Mouse (Mus musculus) brain, embryonic 18.5 days (tissue): ENCODE data around the gene Fam214b.
A peak's percentile ranks its signal among the peaks of the same experiment; 100 is the strongest.

Experiments
- DNase-seq: peaks from one replicate; pipeline ENCODE4 v3.0.0-alpha.2; 2012; ENCODE audit warnings: low read depth, low spot score

The Fam214b gene

DNA sequence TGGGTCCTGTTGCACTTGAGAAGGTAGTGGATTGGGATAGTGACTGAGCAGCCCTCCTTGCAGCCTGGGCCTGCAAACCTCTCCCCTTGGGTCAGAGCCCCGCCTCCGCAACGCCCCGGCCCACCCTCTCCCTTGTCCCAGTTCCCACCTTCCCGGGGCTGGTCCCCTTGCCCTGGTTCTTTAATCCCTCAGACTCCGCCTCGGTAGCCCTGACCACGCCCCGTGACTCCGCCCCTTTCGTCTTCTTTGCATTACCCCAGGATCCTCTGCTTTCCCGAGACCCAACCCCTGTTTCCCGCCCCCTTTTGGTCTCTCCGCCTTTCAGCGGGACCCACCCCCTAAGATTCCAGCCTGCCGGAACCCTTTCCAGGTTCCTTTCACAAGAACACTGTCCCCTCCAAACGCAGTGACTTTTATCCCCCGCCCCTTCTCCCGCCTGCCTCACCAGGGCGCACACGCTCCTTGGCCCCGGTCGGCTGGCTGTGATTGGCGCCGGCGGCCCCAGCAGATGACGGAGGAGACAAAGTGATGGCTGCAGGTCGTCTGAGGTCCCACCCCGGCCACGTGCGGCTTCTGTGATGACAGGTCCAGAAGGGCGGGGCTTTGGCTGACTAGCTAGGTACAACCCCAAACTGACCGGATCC is at the start of gene Fam214b:
Gene Fam214b, minus strand, starts transcription at position 562 of the 644 bp plus-strand sequence.
- peak; percentile 93 for DNase-seq

DNA sequence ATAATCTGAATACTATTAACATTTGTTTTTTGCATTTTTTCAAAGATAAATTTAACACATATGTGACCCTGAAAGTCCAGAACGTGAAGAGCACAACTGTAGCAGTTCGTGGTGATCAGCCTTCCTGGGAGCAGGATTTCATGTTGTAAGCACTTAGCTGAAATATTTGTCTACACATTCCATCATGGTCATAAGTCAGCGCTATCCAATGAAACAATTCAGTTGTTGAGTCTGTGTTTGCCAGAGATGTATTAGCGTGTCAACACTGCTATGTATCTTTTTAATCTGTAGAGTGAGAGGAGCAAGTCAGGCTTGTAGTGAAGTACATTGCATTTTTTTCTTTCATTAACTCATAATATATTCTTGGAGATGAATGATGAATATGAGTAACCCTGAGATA is 45.2 kb upstream of the Fam214b start:
- DNase-seq: no peak

DNA sequence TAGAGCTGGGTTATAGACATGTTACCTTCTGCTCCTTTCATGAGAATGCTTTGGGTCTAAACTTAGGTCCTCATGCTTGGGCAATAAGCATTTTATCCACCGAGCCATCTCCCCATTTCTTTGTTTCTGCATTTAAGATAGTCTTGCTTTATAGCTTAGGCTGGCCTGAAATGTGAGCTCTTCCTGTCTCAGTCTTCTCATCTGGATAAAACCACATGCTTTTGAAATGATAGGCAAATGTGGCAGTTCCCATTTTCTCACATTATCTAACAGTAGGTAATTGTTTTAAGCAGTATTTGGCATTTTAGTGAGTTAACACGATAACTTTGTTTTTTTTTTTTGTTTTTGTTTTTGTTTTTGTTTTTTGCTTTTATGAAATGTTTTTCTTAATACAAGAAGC is 43.9 kb upstream of the Fam214b start:
- DNase-seq: no peak

DNA sequence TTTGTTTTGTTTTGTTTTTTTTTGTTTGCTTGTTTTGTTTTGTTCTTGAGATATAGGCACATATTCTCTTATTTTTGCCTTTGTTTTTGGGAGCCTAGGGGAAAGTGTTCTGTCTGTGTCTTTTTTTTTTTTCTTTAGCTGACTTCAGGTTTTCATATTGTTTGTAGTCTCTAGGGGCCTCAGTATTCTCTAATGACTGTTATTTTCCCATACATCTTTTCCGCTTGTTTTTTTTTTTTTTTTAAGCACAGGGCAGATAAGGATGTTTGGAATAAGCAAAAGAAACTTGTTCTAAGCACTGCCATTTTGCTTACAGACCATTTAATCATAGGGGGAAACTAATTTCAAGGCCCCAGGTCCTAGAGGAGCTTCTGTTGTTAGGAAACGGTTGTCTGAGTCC is 36.4 kb upstream of the Fam214b start:
- DNase-seq: no peak

DNA sequence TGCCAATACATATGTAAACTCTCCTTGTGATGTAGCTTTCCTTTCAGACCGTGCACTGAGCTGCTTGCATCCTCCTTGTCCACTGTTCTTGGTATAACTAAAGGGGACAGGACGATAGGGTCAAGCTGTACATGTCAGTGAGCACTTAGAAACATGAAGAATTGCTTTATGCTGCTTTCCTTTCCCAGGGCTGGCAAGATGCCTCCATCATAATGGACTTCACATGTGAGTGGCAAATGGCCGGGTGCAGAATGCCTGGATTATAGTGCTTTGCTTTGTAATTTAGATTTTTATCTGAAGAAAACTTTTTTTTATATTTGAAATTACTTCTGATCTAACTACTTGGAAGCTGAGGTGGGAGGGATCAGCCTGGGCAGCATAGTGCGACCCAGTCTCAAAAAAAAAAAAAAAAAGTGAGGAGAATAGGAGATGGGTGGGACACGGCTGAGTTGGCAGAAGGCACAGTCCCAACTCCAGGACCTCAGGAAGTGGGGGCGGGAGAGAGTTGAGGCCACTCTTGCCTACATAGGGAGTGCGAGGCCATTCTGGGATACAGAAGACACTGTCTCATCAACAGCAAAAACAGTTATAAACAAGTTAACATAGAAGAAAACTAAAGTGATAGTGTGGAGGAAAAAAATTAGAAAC is 32.2 kb upstream of the Fam214b start:
- DNase-seq: no peak

DNA sequence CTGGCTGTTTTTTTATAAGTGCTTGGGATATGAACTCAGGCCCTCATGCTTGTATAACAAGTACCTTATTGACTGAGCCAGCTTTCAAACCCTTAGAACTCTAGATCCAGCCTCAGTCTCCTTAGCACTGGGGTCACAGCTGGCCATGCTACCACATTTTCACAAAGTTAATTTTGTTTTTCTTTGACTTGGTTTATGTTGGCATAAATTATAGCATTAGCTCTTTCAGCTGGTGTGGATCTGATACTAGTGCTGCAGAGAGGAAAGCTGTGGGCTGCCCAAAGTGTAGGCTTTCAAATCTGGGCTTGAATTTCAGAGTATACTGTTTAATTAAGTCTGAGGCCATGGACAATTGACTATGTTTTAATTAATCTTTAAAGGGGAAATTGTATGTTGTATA is 28.9 kb upstream of the Fam214b start:
- DNase-seq: no peak

DNA sequence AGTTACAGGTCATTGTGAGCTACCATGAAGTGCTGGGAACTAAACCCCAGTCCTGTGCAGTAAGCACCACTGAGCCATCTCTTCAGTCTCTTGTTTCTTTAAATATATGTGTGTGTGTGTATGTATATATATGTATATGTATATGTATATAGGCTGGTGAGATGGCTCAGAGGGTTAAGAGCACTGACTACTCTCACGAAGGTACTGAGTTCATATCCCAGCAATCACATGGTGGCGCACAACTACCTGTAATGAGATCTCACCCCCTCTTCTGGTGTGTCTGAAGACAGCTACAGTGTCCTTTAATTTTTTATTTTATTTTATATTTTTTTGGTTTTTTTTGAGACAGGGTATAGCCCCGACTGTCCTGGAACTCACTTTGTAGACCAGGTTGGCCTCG is 19.5 kb upstream of the Fam214b start:
- DNase-seq: no peak

DNA sequence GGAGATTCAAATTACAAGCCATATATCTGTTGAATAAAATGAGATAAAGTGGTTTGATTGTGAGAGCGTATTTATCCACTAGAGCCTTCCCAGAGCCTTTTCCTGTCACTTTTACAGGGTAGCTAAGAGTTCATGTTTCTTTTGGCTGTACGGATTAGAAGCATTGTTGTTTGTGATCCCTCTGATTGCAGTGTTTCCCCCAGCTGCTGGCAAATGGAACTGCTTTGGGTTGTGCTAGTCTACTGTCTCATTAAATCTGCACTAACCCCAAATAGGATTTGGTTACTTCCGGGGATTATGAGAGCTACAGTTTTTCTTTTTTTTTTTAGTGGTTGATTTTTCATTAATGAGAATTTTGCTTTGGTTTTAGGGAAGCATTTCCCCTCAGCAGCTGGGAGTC is 14.3 kb upstream of the Fam214b start:
- DNase-seq: no peak

DNA sequence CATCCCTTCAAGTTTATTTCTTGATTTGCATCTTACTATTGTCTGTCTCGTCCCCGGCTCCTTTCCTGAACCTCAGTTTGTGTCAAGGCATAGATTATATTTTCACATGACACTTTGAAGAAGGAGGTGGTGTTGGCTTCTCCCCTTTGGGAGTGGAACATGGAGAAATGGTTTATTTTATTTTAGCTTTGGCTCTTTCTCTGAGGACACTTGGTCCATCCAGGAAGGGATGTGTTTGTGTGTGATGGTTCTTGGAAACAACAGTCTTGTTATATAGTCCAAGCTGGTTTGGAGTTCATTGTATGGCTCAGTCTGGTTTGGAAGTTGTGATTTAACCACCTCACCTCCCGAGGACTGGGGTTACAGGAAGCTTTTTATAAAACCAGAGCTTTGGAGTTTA is 13.7 kb upstream of the Fam214b start:
- no peak for DNase-seq

DNA sequence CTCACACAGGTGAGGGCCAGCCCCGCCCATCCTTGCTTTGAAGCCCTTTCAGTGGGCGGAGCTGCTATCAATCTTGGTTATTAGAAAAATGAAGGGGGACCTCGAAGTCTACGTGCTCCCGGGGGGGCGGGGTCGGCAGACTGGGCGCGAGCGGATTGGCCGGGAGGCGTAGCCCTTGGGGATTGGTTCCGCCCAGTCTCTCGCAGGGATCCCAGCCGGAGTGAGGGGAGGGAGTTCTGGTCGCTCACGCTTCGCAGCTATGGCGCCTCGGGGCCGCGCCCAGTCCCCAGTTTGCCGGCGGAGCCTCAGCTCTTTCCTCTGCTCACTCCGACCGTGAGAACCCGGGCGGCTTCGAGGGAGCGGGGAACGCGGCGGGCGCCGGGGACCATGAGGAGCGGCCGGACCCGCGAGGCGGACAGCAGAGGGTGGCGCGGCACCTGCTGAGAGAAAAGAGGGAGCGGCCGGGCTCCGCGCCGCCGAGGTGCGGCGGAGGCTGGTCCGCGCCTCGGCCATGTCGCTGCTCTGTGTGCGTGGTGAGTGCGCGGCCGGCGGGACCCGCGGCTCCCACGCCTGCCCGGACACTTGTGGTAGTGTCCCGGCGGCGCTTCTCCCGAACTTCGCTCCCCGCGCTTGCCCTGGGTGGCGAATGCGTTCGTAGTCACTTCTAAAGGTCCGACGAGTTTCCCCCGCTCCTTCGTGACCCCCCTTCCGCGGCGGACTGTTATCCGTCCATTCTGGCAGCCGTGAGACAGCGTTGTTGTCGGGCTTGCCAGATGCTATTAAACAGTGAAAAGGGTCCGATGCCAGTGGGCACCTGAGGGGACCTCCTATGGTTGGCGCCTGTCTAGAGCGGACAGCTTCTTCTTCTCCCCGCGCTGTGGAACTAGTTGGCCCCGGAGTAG is 13.0 kb upstream of the Fam214b start, which contains the start of gene Unc13b:
Gene Unc13b, plus strand, starts transcription at position 201 of the 902 bp plus-strand sequence.
- peak; percentile 89 for DNase-seq

DNA sequence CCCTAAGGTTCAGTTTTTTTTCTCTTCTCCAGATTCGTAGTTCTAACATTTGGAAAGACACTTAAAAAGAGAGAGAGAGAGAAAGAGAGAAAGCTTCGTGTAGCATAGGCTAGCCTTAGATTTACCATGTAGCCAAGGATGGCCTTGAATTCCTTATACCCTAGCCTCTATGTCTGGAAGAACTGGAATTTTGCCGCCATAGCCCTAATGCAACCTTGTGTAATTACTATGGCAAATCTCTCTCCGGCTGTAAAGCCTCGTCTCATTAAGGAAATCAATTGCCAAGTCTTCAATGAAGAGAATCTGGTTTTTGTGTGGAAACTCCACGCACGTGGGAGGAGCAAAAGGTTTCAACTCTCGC is 12.4 kb upstream of the Fam214b start:
- DNase-seq: no peak

DNA sequence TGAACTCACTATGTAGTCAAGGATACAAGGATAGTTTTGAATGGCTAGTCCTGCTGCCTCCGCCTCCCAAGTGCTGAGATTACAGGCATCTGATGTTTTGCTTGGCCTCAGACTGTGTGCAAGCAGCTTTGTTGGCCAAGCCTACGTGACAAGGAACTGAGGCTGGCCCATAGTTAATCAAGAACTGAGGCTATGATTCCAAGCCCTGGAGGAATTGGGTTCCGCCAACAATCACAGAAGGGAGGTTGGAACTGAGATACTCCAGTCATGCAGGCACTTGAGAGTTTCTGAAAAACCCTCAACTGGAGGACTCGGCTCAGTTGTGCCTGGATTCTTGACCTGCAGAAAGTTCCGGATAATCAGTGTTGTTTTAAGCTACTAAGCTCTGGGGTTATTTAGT is 11.6 kb upstream of the Fam214b start:
- no peak for DNase-seq

DNA sequence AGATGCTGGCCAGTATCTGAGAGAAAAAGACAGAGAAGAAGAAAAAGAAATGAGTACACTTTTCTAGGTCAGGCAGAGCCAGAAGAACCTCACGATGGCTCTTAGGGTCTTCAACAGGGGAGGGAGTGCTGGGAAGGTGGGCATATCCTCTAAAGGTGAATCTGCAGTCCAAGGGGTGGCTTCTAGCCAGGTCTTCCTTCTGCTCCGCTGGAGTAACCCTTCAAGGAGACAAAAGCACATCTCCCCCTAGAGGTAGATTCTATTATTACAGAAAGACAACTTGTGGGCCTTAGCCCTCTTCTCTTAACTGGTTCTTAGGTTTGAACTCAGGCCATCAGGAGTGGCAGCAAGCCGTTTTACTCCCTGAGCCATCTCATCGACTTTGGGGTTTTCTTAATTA is 6.6 kb upstream of the Fam214b start:
- no peak for DNase-seq

DNA sequence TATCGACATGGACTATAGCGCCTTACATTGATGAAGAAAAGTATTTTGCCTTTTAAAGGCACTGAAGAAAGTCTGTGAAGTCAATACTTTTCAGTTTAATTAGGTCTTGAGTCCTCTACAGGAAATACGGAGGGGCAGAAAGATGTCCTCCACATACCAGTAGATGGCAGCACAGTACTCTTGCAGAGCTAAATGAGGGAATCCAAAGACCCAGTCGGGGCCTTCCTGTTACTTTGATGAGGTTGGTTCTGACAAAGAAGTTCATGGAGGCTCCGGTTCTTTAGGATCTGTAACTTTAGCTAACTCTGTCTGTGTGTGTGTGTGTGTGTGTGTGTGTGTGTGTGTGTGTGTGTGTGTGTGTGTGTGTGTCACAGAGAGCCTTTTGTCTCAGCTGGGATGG is 1.2 kb upstream of the Fam214b start:
- DNase-seq: peak; percentile 83

DNA sequence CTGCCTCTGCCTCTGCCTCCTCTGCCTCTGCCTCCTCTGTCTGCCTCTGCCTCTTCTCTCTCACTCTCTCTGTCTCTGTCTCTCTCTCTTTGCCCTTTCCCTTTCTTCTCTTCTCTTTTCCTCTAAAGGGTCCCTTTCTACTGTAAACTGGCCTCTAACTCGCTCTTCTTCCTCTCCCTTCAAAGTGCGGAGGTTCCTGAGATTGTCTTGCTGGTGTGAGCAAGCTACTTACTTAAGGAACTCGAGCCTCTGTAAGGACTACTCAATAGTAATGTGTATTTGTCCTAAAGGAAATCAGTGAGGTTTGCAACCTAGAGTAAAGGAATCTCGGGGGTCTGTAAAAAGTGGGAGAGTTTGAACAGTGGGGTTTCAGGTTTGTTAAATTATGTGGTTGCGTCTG is 587 bp upstream of the Fam214b start:
- no peak for DNase-seq

DNA sequence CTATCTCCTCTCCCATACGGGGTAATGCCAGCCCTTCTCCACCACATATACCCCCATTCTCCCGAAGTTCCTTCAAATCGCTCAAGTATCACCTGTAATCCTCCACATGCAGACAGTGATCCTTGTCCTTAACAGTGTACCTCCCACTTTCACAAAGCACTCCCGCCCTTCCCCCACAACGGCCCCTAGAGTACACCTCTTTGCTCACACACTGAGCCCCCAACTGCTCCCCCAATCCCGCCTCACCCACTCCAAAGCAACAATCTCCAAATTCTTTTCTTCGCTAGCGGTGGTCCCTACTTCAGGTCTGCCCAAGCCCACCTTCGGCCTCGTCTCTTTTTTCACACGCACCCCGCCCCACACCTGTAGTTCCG is 748 bp downstream of the Fam214b start:
- DNase-seq: no peak

DNA sequence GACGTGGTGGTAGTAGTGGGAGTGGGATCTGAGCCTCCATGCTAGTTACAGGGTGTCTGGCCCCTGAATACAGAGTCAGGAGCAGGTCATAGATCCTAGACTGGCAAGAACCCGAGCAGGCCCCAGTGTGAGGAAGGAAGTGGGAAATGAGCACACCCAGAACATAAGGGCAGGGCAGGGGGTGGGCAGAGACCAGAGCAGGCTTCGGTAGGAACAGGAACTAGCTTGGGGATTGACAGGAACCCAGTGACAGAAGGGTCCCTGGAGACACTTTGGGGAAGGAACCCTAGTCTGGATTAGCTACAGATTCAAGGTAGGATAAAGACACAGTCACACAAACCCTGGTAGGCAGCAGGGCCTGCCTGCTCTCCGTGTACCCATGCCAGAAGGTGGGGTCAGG is 1.3 kb downstream of the Fam214b start:
- DNase-seq: no peak

DNA sequence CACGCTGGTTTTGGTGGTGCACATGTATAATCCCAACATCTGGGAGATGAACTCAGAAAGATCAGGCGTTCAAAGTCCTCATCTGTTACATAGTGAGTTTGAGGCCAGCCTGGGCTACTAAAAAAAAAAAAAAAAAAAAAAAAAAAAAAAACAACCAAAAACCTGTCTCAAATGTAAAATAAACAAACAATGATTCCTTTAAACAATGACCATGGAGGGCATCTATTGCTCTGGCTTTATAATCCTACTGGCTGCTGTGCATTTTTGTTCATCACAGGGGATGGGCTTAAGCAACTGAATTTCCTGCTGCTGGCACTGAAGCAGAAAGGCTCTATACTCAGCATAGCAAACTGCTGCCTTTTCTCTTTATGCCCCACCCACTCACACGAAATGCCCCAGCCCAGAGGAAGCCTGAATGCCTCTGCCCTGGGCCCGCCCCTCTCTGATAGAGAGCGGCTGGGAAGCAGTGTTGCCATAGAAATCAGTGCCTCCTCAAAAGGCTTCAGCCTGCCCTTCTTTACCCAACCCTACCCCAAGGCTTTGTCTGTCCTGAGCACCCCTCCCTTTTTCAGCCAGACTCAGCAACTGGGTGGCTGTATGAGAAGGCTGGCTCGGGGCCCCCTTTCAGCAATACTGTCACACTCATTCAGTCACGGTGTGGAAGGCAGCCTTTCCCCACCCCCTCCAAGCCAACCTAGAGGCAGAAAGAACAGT is 2.2 kb downstream of the Fam214b start:
- DNase-seq: peak; percentile 77

DNA sequence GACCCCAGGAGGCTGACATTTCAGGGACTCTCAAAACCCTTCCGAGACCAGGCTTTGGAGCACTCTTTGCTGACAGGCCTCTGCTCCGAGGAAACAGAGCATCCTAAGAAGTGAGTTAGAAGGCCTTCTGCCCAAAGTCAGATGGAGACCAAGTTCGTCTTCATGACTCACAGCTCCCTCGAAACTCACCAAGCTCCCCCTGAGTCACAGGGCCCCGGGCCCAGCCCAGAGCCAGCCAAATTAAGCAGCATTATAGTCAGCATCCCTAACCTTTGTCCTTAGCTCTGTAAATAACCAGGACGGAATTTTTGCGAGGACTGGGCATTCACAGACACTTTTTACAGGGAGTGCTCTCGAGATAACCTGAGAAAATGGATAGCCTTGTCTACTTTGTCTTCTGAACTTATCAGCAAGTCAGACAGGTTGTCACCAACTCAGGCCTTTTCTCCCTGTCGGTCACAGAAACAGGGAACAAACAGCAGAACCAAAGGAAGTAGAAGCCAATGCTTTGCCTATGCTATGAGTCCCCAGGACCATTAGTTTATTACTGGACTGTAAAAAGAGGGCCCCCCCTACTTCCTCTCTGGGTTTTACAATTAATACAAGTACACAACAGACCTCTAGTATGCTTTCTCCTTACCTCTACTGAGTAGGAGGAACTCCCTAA is 5.0 kb downstream of the Fam214b start:
- DNase-seq: no peak

DNA sequence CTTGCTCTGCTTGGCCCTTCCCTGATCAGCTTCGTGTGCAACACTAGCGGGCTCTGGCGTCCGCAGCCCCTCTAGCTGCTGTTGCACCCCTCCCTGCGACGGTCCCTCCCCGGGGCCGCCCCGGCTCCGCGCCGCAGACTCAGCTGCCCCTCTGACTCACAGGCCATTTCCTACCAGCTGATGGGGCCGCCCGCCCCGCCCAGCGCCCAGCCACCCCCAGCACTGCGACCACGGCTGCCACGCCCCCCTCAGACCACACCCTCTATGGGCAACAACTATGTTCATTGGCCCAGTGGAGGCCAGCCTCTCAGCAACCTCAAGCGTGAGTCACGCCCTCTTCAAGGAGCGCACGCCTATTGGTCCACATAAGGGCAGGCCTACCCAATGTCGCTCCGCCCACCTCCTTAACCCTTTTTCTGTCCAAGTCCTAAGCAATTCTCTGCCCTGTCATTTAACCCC is 5.9 kb downstream of the Fam214b start:
- peak; percentile 92 for DNase-seq

DNA sequence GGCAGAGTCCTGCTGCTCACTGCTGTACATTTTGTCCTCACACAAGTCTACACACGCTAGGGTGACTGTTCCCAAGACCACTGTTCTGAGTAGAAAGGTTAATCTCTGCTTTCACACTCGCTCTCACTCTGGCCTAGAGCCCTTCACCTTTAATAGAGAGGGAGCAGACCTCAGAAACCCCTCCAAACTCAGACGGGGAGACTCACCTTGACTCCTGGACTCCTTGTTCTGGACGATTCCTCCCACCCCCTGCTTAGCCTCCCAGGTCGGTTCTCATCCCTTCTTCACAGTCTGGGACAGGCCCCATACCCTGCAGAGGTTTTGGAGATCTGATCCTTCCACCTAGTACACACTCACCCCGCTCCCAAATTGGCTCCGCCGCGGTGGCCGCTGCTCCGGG is 6.4 kb downstream of the Fam214b start:
- DNase-seq: no peak
